Mouse (Mus musculus): ENCODE results near the gene Pde3b.
"Not testable (repeated sequence)": the region's sequence is repeated elsewhere in the genome, so short reads cannot be mapped to it uniquely, and the experiment has no call there.

The Pde3b gene

GRCm38 (mm10) chr7:114480196-114480989, 65.3 kb downstream of the Pde3b start:
- no peak for DNase-seq

- DNase-seq = no peak
These were observed 65.9 kb downstream of the Pde3b start for GRCm38 (mm10) chr7:114481008-114481407.

GRCm38 (mm10) chr7:114481429-114481931, 66.4 kb downstream of the Pde3b start:
- DNase-seq = no peak

GRCm38 (mm10) chr7:114492540-114492939, 77.5 kb downstream of the Pde3b start:
- DNase-seq = no peak

- DNase-seq = no peak
These were observed 79.0 kb downstream of the Pde3b start for GRCm38 (mm10) chr7:114494033-114494432.

GRCm38 (mm10) chr7:114499293-114499692, 84.2 kb downstream of the Pde3b start:
- DNase-seq = no peak

- no peak for DNase-seq
These were observed 93.8 kb downstream of the Pde3b start for GRCm38 (mm10) chr7:114508879-114509278.

- no peak for DNase-seq
These were observed 105.0 kb downstream of the Pde3b start for GRCm38 (mm10) chr7:114520122-114520521.

GRCm38 (mm10) chr7:114526245-114526644, 111.2 kb downstream of the Pde3b start:
- no peak for DNase-seq

- no peak for DNase-seq
These were observed 121.1 kb downstream of the Pde3b start for GRCm38 (mm10) chr7:114536179-114536578.

GRCm38 (mm10) chr7:114562531-114563241, 147.6 kb downstream of the Pde3b start, which contains the start of gene Cyp2r1:
Gene Cyp2r1 (minus strand): TSS chr7:114562972.
- DNase-seq = peak; percentile 87 to 91

- DNase-seq = not testable (repeated sequence)
These were observed 158.8 kb downstream of the Pde3b start for GRCm38 (mm10) chr7:114573866-114574265.

GRCm38 (mm10) chr7:114576931-114577330, 161.8 kb downstream of the Pde3b start:
- DNase-seq = no peak

- no peak for DNase-seq
These were observed 162.6 kb downstream of the Pde3b start for GRCm38 (mm10) chr7:114577665-114578064.

GRCm38 (mm10) chr7:114580426-114580825, 165.3 kb downstream of the Pde3b start:
- no peak for DNase-seq

- no peak for DNase-seq
These were observed 166.1 kb downstream of the Pde3b start for GRCm38 (mm10) chr7:114581200-114581599.

GRCm38 (mm10) chr7:114582441-114582840, 167.4 kb downstream of the Pde3b start:
- no peak for DNase-seq

All from thymus, adult 18-20 months (tissue).